Mouse (Mus musculus) retina, adult 2 months (tissue): Measurements from ENCODE around the gene Tsr3.
"Not testable (repeated sequence)": the region's sequence is repeated elsewhere in the genome, so short reads cannot be mapped to it uniquely, and the experiment has no call there.

ENCODE experiments used
- DNase-seq: peaks from one replicate; pipeline ENCODE4 v3.0.0-alpha.2; 2012; ENCODE audit warnings: low read depth, low spot score

Tsr3 gene

DNA sequence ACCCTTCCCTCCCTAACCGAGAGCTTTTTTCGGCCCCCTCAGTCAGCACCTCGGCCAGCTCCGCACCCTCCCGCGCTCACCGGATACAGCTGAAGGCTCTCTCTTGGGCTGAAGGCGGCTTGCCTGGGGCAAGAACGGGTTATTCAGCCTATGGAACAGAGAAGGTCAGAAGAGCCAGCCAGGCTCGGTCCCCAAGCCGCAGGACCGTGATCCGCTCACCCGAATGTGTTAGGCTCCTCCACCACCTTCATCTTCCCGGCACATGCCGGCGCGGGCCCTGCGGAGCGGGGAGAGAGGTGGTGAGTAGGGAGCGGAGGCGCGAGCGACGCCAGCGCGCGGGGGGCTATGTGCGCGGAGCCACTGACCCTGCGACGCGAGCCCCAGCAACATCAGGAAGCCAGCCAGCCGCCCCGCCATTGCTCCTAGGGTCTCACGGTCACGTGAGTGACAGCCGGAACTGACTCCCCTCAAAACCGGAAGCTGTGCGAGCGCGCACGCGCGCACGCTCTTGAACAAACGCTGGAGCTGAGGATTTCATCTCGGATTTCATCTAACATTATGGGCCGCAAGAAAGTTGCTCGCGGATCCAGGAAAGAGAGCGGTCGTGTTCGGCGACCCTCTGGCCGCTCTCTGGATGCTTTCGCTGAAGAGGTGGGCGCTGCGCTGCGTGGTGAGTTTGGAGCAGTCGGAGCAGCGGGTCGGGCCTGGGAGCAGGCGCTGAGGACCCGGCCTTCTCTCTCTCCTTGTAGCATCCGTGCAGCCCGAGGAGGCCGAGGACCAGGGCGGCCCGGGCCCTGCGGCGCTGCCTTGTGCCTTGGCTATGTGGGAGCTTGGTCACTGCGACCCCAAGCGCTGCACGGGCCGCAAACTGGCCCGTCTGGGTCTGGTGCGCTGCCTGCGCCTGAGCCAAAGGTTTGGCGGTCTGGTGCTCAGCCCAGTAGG lies at the start of gene Tsr3, which contains the start of gene Gnptg:
Gene Tsr3, plus strand, starts transcription at position 476 of the 942 bp plus-strand sequence.
Gene Gnptg, minus strand, starts transcription at position 430 of the 942 bp plus-strand sequence.
- peak; percentile 75 for DNase-seq

DNA sequence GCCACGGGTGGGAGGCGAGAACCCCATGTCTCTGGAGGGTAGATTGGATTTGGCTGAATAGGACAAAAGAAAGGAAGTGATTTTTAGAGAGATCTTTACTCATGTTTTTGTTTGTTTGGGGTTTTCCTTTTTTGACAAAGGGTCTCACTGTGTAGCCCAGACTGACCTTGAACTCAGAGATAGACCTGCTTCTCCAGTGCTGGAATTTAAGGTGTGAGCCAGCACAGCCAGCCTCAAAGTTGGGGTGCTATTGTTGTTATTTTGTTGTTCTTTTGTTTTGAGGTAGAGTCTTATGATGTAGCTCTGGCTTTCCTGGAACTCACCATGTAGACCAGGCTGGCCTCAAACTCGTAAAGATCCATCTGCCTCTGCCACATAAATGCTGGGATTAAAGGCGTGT lies 37.6 kb upstream of the Tsr3 start:
- no peak for DNase-seq

DNA sequence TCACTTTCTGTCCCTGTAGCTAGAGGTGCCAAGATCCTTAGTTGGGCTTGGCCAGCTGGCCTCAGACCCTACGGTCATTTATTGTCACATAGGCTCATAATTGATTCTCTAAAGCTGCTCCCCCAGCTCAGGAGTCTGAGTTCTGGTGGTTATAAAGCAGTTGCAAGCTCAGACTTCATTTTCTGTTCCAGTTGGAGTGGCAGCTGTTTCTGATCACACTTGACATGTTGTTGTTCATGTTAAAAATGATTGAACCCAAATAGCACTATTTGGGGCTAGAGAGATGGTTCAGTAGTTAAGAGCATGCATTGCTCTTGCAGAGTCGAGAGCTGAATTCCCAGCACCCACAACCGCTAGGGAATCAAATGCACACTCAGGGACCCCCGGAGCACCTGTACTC lies 30.0 kb upstream of the Tsr3 start:
- no peak for DNase-seq

DNA sequence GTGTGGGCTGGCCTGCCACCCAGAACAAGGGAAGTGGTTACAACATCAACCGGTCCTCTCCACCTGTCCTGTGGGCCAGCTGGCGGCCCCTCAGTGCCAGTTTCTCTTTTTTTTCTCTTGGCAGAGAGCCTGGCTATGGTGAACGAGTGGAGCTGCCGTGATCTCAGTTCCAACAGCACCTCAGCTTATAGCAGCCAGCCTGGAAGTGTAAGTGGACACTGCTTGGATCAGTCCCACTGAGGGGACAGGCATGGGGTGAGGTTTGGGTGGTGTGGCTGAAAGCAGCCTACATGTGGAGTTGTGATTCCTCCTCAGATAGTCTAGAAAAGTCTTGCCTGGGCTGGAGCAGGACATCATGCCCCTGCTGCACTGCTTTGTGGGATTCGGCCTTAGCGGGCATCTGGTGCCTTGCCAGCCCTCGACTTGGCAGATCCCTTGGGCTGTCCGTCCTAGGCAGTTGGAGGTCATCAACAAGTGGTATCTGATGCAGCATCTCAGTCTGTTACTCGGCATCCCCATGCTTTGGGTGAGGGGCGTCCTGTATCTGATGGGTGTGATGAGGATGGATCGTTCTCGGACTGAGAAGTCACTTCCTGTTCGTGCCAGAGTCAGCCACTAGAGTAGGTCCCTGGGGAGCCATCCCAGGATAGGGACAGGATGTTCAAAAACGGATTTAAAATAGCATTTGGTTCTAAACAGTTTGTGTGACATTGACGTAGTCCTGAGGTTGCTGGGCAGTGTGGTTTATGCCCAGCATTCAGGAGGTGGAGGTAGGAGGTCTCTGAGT lies 29.1 kb upstream of the Tsr3 start:
- DNase-seq, result no peak

DNA sequence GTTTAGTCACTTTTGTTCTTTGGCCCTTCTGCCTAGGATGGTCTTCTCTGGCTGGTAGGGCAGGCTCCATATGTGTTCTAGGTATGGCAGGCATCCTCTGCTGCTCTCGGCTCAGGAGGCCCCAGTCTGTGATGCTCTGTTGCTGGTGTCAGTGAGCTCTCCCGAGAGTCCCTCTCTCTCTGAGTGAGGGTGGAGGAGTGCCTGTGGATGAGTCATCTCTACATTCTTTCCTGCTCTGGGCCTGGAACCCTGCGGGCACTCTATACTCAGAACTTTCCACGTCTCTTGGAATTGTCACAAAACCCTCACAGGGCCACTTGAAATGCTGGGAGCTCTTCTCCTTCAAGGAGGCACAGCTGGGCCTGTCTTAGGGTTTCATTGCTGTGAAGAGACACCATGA lies 28.3 kb upstream of the Tsr3 start:
- DNase-seq, result no peak

DNA sequence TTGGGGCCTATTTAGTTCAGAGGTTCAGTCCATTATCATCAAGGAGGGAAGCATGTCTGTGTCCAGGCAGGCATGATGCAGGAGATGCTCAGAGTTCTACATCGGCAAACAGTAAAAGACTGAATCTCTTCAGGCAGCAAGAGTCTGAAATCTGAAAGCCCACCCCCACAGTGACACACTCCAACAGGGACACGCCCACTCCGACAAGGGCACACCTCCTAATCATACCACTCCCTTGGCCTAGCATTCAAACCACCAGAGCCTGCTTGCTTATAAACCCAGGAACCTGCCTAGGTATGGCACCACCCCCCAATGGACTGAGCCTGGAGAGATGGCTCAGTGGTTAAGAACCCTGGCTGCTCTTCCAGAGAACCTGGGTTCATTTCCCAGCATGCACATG lies 24.5 kb upstream of the Tsr3 start:
- DNase-seq, result no peak

DNA sequence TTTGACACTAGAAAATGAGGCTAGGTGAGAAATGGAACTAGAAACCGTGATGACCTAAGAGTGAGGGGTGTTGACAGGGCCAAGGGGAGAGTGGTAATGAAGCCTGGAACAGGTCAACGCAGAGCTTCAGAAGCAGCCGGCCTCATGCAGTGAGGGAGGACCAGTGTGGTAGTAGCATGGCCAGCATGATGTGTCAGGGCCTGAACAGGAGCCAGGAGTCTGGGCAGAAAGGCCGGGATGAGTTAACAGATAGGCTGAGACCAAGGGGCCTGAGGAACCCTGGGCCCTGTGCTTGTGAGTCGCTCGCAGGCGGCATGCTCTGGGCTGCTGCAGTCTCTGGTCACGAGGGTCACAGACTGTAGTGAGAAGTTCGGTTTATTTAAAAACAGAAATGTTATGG lies 21.0 kb upstream of the Tsr3 start:
- no peak for DNase-seq

DNA sequence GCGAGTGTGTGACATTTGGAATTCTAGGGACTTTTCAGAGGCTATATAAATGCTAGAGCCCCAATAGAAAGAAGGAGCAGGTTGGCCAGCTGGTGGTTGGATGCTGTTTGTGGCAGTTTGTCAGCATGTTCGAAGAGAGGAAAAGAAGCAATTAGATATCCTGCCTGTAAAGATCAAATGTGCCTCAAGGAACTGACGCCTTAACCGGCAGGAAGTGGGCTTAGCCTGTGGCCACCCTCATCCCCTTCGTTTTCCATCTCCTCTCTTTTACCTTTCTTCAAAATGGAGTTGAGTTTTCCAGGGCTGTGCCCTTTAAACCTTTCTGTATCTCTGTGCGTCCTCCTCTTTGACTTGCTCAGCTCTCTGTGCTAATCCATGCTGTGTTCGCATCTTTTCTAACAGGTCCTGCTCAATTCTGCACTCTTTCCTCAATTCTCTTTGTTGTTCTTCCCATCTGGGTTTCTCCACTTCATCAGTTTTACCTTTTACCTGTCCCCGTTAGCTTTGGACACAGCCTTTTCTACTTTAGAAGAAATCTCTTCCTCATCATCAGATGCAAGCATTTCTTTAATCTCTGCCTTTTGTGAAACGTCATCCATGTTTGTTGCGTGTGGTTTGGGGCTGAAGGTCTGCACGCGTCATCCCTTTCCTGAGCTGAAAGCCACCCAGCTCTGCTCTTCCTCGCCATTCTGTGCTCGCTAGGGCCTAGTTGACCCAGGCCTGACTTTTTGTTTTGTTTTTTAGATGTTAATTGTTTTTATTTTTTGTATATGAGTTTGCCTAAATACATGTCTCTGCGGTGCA lies 20.3 kb upstream of the Tsr3 start:
- DNase-seq, result no peak

DNA sequence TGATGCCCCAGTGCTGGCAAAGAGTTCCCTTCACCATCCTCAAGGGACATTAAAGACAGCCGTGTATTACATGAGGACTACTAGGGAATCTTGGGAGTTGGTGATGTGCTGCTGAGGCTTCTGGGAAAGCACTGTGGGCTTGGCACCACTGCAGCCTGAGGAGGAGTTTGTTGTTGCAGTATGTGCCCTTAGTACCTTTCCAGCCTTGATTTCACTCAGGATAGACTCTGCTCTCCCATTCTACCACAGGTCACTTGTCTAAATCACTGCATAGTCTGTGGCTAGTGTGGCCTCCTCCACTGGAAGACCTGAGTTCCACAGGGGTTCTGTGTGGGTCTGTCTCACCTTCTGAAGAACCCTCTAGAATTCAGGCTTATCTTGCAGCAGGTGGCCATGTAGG lies 19.2 kb upstream of the Tsr3 start:
- DNase-seq, result no peak

DNA sequence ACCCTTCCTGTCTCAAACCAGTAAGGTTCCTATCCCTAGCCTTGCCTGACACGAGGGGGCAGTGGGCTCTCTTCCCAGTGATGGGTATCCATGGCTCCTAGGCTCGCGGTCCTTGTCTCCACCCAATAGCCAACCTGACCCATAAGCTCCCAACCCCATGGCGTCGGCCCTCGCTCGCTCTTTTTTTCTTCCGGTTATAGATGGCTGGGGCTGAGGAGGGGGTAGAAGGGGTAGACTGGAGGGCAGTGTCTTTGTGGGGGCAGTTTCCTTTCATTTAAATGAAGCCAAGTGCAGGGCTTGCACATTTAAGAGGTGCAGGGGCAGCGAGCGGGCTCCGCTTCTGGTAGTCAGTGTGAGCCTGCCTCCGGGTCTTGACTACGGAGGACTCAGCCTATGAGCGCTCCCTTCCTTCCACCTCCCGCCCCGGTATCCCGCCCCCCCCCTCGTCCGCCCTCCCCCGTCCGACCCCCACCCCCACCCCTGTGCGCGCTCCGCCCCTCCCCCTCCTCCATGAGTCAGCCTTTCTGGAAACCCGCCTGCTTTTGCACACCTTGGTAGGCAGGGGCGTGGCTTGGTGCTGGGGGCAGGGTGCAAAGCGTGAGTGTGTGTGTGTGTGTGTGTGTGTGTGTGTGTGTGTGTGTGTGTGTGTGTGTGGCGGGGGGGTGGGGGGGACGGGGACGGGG lies 18.0 kb upstream of the Tsr3 start:
- peak; percentile 20 for DNase-seq

DNA sequence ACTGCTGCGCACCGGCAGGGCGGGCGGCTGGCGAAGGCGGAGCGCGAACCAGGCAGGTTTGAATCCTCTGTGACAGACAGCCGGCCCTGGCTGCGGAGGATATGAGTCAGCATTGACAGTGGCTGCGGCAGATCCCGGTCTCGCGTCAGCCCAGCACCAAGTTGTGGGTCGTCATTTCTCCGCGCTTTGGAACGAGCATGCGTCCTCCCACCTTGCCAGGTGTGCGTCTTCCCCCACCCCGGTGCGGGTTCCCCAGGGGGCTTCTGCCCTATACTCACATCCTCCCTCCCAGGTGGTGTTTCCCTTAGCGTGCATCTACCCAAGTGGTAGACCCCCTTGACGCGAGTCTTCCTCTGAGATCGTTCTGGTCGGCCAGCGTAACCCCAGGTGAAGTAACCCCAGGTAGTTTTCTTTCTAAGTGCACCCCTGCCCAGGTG lies 17.4 kb upstream of the Tsr3 start:
- DNase-seq, result not testable (repeated sequence)

DNA sequence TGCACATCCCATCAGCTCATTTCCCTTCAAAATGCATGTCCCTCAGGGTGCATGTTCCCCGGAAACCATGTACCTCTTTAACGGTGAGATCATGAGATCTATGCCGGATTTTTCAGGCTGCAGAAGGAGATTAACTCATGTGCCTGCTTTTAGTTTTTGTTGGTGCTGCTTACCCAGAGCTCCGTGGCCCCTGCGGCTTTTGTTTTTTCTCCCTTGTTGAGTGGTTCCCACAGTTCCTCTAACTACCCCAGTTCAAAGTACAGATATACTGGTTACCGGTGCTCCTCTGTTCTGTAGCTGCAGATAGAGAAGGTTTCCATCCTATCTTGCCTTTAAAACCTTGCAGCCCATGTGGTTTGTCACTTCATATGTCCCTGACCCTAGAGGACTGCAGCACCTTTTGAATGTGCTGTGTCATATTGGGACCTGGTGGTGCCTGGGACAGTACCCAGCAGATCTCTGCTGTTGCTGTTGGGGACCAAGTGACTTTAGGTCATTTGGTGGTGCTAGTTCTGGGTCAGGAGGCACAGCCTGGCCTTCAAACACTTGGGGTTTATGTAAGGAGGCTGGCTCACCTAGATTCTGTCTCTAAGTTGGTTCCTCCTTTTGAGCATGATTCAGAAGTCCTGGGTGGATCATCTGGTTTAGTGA lies 16.9 kb upstream of the Tsr3 start:
- DNase-seq, result no peak

DNA sequence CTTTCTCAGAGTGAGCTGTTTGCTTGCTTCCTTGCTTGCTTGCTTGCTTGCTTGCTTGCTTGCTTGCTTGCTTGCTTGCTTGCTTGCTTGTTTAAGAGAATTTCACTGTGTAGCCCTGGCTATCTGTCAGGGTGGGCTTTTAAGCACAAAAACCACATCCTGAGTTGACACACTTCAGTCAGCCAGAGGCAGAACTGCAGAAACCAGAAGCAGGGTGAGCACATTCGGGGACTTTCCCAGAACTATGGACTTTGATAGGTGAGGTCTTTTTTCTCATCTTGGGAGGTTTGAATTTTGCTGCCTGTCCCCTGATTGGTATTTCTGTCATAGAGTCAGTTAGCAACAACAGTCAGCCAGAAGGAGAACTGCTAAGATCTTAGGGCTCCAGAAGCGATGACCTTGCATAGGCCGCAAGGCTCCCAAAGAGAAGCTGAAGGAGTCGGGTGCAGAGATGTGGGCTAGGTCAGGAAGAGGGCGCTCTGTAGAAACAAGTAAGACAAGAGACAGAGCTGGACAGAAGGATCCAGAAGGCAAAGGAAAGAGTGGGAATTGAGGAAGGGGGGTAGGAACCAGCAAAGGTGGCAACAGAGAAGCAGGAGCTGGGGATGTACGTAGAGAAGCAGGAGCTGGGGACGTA lies 15.3 kb upstream of the Tsr3 start:
- DNase-seq, result no peak

DNA sequence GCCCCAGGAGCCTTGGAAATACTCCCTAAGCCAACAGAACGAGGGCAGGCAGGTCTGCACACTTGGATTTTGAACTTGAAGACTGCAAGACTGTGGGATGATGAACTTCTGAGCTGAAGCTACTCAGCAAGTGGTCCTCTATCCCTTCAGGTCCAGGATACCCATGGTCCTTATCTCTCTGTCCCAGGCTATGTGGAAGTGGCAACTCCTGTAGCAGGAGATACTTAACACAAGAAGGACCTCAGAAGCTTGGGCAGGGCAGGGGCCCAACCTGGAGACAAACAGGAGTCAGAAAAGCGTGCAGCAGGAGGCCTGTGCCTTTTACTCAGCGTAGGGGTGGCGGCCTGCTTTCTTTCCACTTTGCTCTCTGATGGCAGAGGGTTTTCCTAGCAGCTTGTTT lies 14.3 kb upstream of the Tsr3 start:
- no peak for DNase-seq

DNA sequence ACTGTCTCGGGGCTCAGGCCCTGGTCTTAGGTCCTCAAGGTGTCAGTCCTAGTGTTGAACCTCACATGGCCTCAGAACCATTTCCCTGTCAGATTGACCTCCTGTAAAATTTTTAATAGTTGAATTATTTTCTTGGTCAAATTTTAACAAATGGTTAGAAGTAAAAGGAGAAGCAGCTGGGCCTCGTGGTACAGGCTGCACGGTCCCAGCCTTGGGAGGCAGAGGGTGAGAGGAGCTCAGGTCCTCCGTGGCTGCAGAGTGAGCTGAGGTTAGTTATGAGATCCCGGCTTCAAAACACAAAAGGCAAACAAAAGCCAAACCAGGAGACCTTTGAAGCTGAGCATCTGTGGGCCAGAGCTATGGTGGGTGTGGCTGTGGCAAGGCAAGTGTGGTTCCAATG lies 12.0 kb upstream of the Tsr3 start:
- no peak for DNase-seq

DNA sequence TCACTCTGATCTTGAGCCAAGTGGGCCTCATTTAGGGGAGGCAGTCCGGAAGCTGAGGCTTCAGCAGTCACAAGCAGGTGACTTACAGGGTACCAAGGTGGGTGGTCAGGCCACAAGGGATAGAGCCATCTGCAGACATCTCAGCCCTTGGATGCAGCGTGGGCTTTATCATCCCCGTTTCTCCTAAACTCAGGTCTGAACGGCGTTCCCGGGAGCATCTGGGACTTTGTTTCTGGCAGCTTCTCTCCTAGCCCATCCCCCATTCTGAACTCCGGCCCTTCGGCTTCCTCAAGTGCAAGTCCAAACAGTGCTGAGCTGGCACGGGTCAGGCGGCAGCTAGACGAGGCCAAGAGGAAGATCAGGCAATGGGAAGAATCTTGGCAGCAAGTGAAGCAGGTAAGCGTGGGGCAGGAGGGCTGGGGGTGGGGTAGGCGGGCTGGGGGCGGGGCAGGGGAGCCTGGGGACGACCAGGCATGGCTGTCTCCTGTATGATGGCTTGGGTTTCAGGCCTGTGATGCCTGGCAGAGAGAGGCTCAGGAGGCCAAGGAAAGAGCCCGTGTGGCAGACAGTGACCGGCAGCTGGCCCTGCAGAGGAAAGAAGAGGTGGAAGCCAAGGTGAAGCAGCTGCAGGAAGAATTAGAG lies 9.8 kb upstream of the Tsr3 start:
- DNase-seq, result not testable (repeated sequence)

DNA sequence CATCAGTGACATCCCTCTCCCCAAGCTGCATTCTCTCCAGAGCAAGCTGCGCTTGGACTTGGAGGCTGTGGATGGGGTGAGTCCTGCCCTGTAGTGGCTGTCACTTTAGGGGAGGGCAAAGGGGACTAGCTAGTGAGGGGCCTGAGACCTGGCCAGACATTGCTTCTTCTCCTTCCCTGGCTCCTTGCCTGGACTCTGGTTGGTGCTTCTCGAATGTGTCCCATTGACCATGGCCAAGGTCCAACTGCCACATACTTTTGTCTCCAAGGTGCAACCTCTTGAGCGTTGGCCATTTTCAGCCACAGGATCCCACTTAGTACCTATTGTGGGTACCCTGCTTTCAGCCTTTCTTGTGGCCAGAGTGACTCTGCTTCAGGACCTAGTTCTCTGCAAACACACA lies 9.3 kb upstream of the Tsr3 start:
- DNase-seq, result no peak

DNA sequence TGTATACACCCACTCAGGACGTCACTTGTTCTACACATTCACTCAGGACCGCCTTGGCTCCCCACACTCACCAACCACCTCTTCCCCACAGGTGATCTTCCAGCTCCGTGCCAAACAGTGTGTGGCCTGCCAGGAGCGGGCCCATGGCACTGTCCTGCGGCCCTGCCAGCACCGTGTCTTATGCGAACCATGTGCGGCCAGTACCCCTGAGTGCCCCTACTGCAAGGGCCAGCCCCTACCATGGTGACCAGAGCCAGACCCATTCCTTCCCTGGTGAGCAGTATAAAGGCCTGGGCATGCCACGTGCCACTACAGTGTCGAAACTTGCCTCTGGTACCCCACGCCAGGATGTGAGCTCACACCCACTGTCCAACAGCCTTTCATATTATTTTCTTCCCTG lies 8.3 kb upstream of the Tsr3 start:
- not testable (repeated sequence) for DNase-seq

DNA sequence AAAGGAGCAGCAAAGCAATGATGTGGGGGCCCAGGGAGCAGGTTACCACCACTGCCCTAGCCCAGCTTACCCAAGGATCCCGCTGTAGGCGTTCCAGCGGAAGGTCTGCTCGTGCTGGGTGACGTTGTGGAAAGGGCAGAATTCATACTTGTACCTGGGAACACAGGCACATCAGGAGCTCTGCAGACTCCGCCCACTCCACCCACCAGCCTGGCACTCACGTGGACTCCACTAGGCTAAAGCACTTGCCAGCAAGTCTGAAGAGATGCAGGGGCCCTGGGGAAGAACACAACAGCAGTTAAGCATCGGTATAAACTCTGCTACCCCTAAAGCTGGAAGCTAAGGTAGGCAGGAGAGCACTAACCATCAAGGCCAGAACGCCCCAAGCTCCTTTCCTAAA lies 4.3 kb upstream of the Tsr3 start:
- DNase-seq, result no peak
